Mouse (Mus musculus): ENCODE data around the gene Gm7030.
"Not testable (repeated sequence)": the region's sequence is repeated elsewhere in the genome, so short reads cannot be mapped to it uniquely, and the experiment has no call there.

Gm7030 gene

GRCm38 (mm10) chr17:36081901-36082300, 47.3 kb downstream of the Gm7030 start:
- not testable (repeated sequence) for DNase-seq

- peak; percentile 98 for DNase-seq
Observed at GRCm38 (mm10) chr17:36060829-36061228, 68.4 kb downstream of the Gm7030 start.

Data from right cerebral cortex, postnatal 4 days (tissue).